Mouse (Mus musculus) spleen, postnatal 4 days (tissue): ENCODE data around the gene Stard8.
"Not testable (repeated sequence)": the region's sequence is repeated elsewhere in the genome, so short reads cannot be mapped to it uniquely, and the experiment has no call there.

Experiments used
- DNase-seq, 2 experiments: peaks; one replicate each; pipeline ENCODE4 v3.0.0; 2022; ENCODE audit warnings: low spot score in 2 of 2

Stard8 gene

DNA sequence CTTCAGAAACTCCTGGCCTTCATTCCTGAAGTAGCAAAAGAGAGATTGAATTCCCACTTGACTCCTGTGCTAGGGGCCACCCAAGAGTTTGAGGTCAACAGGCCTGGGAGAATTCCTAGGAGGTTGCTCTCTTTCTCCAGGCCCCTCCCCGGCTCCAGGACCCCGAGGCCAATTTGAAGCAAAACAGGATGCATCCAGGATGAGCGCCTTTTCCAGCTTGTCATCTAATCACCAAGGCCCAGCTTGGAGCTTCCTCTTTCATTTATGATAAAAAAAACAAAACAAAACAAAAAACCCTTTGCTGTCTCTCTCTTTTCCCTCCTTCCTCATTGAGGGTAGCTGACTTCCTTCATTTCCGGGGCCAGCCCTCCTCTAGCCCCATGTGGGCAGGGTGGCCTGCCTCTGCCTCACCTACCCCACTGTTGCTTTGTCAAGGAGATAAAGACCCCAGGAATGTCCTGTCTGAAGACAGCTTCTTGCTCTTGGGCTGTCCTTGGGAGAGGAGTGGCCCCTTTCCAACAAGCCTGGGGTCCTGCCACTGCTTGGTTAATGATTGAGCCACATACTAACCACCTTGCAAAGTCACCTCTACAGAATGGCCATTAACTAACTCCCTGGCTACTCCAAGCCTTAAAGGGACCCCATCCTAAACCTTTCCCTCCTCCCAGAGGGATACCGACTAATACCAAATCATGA, 43.5 kb downstream of the Stard8 start:
- no peak for DNase-seq

DNA sequence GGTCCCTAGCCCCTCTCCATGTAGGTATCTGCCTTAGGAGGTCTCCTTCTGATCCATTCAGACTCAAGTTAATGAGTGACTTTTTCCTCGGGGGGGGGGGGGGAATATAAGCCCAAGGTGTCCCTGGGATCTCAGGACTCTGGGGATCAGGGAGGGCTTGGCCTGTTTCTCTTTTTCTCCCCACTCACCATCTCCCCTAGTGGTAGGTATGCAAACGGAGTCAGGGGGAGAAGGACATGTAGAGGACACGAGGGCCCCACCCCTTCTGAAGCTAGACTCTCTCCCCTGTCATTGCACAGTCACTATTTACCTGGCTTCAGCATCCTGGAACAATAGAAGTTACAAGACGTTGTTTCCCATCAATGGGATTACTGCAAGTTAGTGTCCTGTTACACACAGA, 45.1 kb downstream of the Stard8 start:
- DNase-seq = no peak

DNA sequence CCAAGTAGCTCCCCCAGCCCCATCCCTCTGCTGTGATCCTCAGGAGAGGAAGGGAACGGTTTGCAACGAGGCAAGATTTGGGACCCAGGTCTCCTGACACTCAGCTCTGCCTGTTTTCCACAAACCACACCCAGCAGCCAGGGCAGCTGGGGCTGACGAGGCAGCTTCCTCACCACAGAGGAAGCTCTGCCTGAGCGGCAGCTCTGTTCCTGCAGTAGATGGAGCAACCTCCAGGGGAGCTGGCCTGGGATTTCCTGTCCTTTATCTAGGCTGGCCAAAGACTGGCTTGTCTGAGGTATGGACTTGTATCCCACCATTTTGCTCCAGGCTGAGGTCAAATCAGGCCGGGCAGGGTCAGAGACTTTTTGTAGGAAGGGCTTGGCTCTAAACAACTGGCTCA, 46.2 kb downstream of the Stard8 start:
- DNase-seq = no peak

DNA sequence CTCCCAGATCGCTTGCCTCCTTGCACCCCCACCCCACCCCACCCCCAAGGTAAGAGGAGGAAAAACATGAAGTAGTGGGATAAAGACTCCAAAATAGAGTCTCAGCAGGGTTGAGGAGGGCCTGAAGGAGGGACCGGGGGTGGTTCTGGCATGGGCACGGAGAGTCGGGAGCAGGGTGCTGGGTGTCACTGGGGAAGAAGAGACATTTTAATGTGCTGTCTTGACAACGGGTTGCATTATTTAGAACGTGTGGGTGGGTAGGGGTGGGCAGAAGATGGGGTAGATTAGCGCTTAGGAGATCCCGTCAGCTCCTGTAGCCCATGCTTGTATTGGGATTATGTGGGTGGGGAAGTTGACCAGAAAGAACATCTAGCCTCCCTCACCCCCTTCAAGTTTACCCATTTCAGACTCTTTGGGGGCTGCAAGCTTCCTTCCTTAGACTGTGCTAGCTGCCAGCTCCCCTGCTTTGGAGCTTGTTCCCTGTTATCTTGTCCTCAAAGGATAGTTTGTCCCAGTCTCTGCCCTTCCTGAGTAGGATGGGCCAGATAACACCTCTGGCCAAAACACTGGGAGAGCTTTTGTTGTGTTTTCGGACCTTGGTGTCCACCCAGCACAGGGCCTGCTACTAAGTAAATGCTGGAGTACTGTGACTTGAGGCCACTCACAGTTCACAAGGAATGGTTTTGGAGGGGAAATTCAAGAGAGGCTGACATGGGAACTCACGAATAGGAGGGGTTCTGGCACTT, 47.9 kb downstream of the Stard8 start:
- DNase-seq = no peak

DNA sequence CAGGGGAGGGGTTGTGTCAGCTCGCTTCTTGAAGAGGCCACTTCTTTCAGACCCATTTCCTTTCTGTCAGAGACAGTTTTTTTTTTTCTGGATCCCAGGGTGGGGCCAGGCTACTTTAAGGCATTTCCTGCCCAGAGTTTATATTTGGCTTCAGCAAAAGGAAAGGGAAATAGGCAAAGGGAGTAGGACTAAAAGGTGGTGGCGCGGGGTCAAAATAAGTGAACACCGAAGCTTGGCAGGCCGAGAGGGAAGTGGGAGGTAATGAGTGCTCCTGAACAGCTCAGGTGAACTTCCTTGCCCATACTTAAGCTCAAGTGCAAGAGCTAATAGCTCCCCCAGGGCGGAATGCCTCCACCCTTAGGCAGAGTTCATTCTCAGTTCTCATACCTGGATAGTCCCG, 49.2 kb downstream of the Stard8 start:
- no peak for DNase-seq

DNA sequence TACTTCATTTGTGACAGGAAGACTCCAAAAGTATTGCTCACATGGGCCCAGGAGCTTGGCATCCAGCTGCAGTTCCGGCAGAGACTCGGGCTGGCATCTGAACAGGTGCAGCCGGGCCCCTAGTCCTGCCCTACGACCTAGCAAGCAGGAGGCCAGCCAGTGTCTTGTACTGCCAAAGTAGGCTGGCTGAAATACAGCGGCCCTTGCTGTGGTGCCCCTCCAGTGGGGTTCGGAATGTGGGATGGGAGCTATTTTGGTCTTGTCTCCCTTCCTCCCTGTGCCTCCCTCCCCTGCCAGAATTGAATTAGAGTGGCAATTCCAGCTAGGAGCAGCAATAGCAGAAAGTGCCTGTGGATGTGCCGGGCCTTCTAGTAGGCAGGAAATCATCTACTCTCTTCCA, 51.5 kb downstream of the Stard8 start:
- no peak for DNase-seq

DNA sequence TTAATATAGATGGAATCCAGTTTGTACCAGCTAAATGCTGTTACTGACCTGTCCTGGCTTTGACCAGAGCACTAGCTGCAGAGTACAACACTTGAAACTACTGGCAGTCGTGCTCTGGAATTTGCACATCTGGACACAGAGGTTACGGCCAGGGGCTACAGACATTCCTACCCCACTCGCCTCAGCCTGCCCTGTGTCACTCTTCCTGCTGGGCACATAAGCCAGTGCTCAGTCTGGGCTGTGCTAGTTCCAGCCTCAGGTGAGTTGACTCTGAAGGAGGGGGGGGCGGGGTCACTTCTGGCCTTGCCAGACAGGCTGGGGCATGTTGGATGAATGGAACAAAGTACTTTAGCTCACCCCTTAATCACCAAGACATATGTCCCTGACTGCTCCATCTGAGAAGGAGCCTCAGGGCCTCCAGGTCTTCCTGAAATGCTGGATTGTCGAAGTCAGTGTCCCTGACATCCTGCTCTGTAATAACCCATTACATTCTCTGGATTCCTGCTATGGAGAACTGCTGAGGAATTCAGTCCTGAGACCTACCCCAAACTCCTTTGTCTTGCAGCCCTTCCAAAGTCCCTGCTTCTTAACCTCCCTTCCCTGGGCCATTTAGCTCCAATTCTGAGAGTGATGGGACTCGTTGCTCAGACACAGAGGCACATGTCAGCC, 54.9 kb downstream of the Stard8 start:
- DNase-seq = no peak

DNA sequence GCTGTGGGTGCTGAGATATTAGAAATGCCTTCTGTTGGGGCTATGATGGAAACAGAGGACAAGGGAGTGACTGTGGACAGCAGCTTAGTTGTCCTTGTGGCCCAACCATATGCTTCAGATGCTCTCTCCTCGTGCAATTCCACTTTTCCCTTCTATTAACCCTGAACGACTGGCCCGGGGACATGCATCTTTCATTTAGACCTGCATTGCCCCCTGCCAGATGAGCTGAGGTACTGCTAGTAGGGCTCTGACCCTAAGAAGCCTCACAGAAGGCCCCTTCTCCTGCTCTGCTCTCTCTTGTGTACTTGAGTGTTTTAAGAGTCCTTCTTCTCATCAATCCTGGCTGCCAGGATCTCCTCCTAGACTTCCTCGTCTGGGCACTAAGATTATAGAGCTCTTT, 56.1 kb downstream of the Stard8 start:
- no peak for DNase-seq

DNA sequence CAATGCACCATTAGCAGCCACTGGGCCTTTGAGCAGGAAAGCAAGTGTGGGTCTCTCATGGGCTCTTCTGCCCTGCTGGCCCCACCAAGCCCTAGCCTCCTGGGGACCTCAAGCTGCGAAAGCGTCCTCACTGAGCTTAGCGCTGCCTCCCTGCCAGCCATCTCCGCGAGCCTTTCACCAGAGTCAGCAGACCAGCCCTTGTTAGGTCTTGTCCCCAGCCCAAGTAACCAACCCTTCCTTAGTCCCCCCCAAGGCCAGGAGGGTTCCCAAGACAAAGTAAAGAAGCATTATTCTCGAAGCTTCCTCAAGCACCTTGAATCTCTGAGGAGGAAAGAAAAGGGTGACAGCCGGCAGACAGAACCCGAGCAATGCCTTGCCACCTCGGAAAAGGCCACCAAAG, 62.5 kb downstream of the Stard8 start:
- peak in 1 of 2 experiments; percentile 51 for DNase-seq

DNA sequence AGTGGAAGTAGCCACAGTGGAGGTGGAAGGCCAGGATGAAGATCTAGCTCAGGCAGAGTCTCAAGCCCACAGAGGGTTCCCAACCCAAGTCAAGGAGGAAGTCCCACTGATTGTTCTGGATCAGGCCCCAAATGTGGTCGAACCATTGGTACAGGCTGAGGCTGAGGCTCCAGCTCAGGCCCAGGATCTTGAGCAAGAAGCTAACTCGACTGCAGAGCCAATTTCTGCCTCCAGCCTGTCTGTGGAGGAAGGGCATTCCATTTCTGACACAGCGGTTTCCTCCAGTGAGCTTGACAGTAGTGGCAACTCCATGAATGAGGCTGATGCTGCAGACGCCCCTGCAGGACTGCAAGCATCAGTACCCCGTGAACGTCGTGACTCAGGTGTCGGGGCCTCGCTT, 63.5 kb downstream of the Stard8 start:
- DNase-seq = peak in 1 of 2 experiments; percentile 53

DNA sequence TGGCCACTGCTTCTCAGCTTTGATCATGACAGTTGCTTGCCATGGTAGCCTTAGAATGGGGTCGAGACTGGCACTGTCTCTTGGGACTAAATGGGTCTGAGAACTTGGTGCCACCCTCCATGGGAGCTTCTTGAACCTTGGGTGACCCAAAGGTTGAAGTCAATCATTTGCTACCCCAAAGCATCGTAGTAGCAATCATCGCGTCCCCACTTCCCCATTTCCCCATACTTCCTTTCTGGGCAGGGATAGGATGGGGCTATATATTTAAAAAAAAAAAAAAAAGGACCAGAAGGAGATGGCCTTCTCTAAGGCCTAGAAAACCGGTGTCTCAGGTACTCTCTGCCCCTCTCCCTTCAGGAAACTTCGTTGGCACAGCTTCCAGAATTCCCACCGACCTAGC, 64.2 kb downstream of the Stard8 start:
- DNase-seq = no peak

DNA sequence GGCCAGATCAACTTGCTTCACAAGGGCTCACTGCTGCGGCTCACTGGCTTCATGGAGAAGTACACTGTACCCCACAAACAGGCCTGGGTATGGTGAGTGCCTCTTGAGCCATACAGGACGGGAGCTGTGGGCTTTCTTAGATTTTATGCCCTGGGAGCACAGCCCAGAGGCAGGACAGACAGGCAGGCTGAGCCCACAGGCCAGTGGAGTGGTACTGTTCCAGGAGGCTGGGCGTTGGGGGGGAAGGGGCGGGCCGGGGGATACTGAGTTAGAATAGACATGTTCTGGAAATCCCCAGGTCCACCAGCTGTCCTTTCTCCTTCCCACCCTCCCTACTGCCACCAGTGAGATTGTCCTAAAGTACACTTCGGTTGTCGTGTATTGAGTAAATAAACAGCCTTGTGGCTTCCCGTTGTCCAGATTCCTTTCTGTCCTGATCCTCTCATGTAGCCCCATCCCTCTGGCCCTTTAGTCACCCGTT, 64.7 kb downstream of the Stard8 start:
- DNase-seq = peak in 1 of 2 experiments; percentile 48

DNA sequence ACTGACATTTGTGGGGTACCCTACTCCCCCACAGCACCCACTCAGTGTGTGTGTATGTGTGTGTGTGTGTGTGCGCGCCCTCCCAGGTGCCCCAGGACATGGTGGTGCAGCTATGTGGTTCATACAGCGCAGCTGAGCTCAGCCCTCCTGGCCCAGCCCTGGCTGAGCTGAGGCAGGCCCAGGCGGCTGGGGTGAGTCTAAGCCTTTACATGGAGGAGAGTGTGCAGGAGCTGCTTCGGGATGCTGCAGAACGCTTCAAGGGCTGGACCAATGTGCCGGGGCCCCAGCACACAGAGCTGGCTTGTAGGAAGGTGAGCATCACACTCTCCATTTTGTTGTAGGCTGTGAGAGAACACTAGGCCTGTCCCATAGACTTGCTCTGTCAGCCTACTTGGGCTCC, 68.1 kb downstream of the Stard8 start:
- peak in 1 of 2 experiments; percentile 53 for DNase-seq

DNA sequence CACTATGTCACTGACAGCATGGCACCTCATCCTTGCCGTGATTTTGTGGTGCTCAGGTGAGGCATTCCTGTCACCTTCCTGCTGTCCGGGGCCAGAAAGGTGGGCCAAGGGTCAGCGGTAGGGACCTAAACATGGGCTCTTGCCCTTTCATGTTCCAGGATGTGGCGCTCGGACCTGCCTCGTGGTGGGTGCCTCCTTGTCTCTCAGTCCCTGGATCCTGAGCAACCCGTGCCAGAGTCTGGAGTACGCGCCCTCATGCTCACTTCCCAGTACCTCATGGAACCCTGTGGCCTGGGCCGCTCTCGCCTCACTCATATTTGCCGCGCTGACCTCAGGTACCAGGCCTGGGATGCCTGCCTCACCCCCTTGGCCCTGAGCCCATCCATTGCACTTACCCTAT, 69.5 kb downstream of the Stard8 start:
- peak in 1 of 2 experiments; percentile 54 for DNase-seq

DNA sequence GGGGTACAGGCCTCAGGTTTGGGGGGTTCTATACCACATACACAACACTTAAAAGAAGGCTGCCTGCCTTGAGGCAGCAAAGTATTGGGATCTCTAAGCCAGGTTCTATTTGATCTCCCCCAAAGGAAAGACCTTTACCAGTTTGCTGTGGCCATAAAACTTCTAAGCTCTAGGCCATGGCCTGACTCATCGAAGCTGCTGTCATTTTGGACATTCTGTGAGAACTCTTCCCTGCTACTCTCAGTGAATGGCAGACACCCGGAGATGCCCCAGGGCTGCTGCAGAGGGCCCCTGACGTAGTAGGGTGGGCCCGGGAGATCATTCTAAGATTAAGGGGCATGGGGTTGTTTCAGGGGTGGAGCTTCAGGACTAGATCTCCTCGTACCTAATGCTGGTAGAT, 72.1 kb downstream of the Stard8 start:
- DNase-seq = no peak

DNA sequence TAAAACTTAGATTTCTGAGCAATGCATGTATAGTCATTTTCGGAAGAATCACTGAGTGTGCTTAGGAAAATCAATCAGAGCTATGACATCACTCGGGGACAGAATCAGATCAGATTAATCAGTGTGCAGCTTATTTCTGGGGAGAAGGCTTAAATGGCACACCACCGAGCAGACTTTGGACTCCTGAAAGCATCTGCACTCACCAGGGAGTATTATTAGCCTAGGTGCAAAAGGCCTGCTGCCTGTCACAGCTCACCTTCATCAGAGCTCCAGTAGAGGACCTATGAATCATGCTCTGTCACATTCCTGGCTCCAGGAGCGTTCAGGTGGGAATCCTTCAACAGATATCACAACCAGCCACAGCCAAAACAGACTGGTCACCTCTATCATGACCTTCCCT, 73.4 kb downstream of the Stard8 start:
- no peak for DNase-seq

DNA sequence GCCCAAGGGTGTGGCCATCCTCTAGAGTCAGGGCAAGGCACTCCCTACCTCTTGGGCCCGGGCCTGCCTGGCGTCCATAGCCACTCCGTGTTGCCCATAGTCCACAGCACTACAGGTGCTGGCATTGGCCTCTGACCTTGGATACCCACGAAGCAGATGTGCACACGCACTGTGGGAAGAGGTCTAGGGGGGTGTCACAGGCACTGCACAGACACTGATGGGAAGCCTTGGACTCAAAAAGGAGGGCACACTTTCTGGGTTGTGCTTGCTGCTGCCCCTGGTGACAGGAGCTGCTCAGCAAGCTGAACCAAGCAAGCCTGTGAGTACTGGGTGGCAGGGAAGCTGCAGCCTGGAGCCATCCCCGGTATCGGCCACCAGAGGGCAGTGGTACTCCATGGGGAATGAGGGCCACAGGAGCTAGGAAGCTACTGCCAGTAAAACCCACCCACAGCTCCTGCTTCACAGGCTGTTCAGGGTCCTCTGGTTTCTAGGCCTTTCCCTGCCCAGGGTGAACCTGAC, 75.4 kb downstream of the Stard8 start:
- not testable (repeated sequence) for DNase-seq

DNA sequence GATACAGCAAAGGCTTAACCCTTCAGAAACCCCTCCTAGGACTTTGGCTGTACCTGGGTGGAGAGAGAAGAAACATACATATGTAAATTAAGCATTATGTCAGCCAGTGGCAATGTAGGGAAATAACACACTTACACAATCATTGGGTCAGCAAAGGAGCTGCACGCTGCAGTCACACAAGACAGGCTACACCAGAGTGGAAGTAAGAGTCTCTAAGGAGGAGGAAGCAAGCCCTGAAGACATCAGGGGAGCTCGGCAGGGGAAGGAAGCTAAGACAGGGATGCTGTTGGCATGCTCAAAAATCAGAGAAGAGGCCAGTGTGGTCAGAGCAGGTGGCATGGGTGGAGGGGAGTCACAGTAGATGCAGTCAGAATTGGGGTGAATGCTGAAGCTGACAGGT, 89.7 kb downstream of the Stard8 start:
- no peak for DNase-seq

DNA sequence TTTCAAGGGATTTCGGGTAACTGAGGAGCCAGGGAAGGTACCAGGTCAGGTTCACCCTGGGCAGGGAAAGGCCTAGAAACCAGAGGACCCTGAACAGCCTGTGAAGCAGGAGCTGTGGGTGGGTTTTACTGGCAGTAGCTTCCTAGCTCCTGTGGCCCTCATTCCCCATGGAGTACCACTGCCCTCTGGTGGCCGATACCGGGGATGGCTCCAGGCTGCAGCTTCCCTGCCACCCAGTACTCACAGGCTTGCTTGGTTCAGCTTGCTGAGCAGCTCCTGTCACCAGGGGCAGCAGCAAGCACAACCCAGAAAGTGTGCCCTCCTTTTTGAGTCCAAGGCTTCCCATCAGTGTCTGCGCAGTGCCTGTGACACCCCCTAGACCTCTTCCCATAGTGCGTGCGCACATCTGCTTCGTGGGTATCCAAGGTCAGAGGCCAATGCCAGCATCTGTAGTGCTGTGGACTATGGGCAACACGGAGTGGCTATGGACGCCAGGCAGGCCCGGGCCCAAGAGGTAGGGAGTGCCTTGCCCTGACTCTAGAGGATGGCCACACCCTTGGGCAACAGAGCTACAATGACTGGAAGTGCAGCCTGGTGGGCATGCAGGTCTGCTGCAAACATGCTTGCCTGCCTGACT, 108.2 kb downstream of the Stard8 start:
- DNase-seq = not testable (repeated sequence)

DNA sequence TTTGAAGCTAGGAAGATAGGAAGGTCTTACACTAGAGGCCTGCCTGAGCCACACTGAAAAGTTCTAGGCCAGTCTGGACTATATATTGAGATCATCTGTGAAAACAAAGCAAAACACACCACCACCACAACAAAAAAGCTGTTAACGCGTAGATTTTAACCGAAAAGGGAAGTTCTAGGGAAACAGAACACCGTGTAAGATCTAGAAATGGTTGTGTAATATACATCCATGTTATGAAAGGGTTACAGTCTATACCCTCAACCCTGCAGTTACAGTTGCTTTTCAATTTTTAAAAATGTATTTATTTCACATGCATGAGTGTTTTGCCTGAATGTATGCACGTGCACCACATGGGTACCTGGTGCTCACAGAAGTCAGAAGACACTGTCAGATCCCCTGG, 116.5 kb downstream of the Stard8 start:
- DNase-seq = no peak
